Mouse (Mus musculus): ENCODE results near the gene Cdc42se2. TPM values are rescaled to one million over a fixed set of nuclear protein-coding genes. Genes with fewer than 3 reads are reported as not detected.

Cdc42se2 gene
- polyA plus RNA-seq, 1 experiment from 2014 or later: 56.3 TPM

- Histone ChIP-seq H3K27ac (ENCODE audit: low read length) (peak overlapping the region; percentile 73; the same call in 1 of the 2 replicates), H3K27me3 (replicated peaks; ENCODE audit: insufficient read depth, low read length) (no peaks in the 10 kb centered on the region), H3K9ac (replicated peaks; ENCODE audit: low read depth) (no peak overlapping the region), H3K36me3 (ENCODE audit: insufficient read depth, low read length) (no peaks in the 10 kb centered on the region), H3K4me2 (replicated peaks; ENCODE audit: low read depth, low read length) (no peak overlapping the region), H3K4me1 (ENCODE audit: insufficient read depth, low read depth, low read length) (peaks cover 13% of the 10 kb centered on the region), H3K9me3 (ENCODE audit: low read length) (no peaks in the 10 kb centered on the region), H3K4me3 (ENCODE audit: low read depth, low read length) (no peak overlapping the region)
- no peak for DNase-seq (ENCODE audit: low spot score)
- no peak for TF ChIP-seq EP300 (IDR thresholded peaks at IDR 0.05)
- TF ChIP-seq CTCF (IDR thresholded peaks at IDR 0.05): no peak
- ATAC-seq: no peak
- 54% methylated on average over 4 of the region's 4 CpGs for WGBS
These were observed 10.6 kb downstream of the Cdc42se2 start for GRCm38 (mm10) chr11:54776735-54777333.

- WGBS: 60% methylated on average over 2 of the region's 2 CpGs
- H3K36me3 ChIP-seq (ENCODE audit: insufficient read depth, low read length): no peaks in the 10 kb centered on the region
- H3K27ac ChIP-seq (ENCODE audit: low read length): peak overlapping the region; percentile 73
- H3K4me1 ChIP-seq (ENCODE audit: insufficient read depth, low read depth, low read length): peaks cover 13% of the 10 kb centered on the region
- peak overlapping the region; percentile 28; the same call in 1 of the 2 replicates for H3K4me2 ChIP-seq (replicated peaks; ENCODE audit: low read depth, low read length)
- DNase-seq (ENCODE audit: low spot score) (peak; percentile 21), ATAC-seq (no peak)
- no peak for TF ChIP-seq CTCF (IDR thresholded peaks at IDR 0.05)
- no peak for TF ChIP-seq EP300 (IDR thresholded peaks at IDR 0.05)
- no peak overlapping the region for H3K4me3 ChIP-seq (ENCODE audit: low read depth, low read length)
- no peaks in the 10 kb centered on the region for H3K9me3 ChIP-seq (ENCODE audit: low read length)
- H3K9ac ChIP-seq (replicated peaks; ENCODE audit: low read depth): no peak overlapping the region
- no peaks in the 10 kb centered on the region for H3K27me3 ChIP-seq (replicated peaks; ENCODE audit: insufficient read depth, low read length)
These were observed 11.1 kb downstream of the Cdc42se2 start for GRCm38 (mm10) chr11:54776367-54776701.

- DNase-seq (ENCODE audit: low spot score) (peak; percentile 36), ATAC-seq (no peak)
- TF ChIP-seq EP300 (IDR thresholded peaks at IDR 0.05) (no peak), CTCF (IDR thresholded peaks at IDR 0.05) (no peak)
- H3K27me3 ChIP-seq (replicated peaks; ENCODE audit: insufficient read depth, low read length): no peaks in the 10 kb centered on the region
- 44% methylated on average over 4 of the region's 4 CpGs for WGBS
- H3K27ac ChIP-seq (ENCODE audit: low read length): peak overlapping the region; percentile 73
- no peaks in the 10 kb centered on the region for H3K36me3 ChIP-seq (ENCODE audit: insufficient read depth, low read length)
- H3K4me3 ChIP-seq (ENCODE audit: low read depth, low read length): no peak overlapping the region
- no peak overlapping the region for H3K9ac ChIP-seq (replicated peaks; ENCODE audit: low read depth)
- peaks cover 13% of the 10 kb centered on the region for H3K4me1 ChIP-seq (ENCODE audit: insufficient read depth, low read depth, low read length)
- H3K9me3 ChIP-seq (ENCODE audit: low read length): no peaks in the 10 kb centered on the region
- peak overlapping the region; percentile 28; the same call in 1 of the 2 replicates for H3K4me2 ChIP-seq (replicated peaks; ENCODE audit: low read depth, low read length)
These were observed 11.7 kb downstream of the Cdc42se2 start for GRCm38 (mm10) chr11:54775628-54776366.

GRCm38 (mm10) chr11:54774282-54775078 lies 13.0 kb downstream of the Cdc42se2 start:
- Histone ChIP-seq H3K4me3 (ENCODE audit: low read depth, low read length) (no peak overlapping the region), H3K9ac (replicated peaks; ENCODE audit: low read depth) (no peak overlapping the region), H3K9me3 (ENCODE audit: low read length) (no peaks in the 10 kb centered on the region), H3K27ac (ENCODE audit: low read length) (peak overlapping the region; percentile 44), H3K4me1 (ENCODE audit: insufficient read depth, low read depth, low read length) (peaks cover 13% of the 10 kb centered on the region), H3K4me2 (replicated peaks; ENCODE audit: low read depth, low read length) (0 out of 2 replicates have a peak overlapping the region, but pooled peaks have one; percentile 3), H3K36me3 (ENCODE audit: insufficient read depth, low read length) (no peaks in the 10 kb centered on the region), H3K27me3 (replicated peaks; ENCODE audit: insufficient read depth, low read length) (no peaks in the 10 kb centered on the region)
- no peak for ATAC-seq
- 55% methylated on average over 7 of the region's 7 CpGs for WGBS
- TF ChIP-seq EP300 (IDR thresholded peaks at IDR 0.05) (no peak), CTCF (IDR thresholded peaks at IDR 0.05) (no peak)
- DNase-seq (ENCODE audit: low spot score): no peak

- no peaks in the 10 kb centered on the region for H3K9me3 ChIP-seq (ENCODE audit: low read length)
- no peak overlapping the region for H3K4me3 ChIP-seq (ENCODE audit: low read depth, low read length)
- no peaks in the 10 kb centered on the region for H3K27me3 ChIP-seq (replicated peaks; ENCODE audit: insufficient read depth, low read length)
- no peak overlapping the region for H3K9ac ChIP-seq (replicated peaks; ENCODE audit: low read depth)
- no peak overlapping the region for H3K4me2 ChIP-seq (replicated peaks; ENCODE audit: low read depth, low read length)
- TF ChIP-seq EP300 (IDR thresholded peaks at IDR 0.05) (no peak), CTCF (IDR thresholded peaks at IDR 0.05) (no peak)
- no peak for ATAC-seq
- no peak overlapping the region for H3K27ac ChIP-seq (ENCODE audit: low read length)
- no peaks in the 10 kb centered on the region for H3K36me3 ChIP-seq (ENCODE audit: insufficient read depth, low read length)
- peaks cover 19% of the 10 kb centered on the region for H3K4me1 ChIP-seq (ENCODE audit: insufficient read depth, low read depth, low read length)
- no peak for DNase-seq (ENCODE audit: low spot score)
These were observed 15.9 kb downstream of the Cdc42se2 start for GRCm38 (mm10) chr11:54771549-54771948.

- TF ChIP-seq CTCF (IDR thresholded peaks at IDR 0.05) (no peak), EP300 (IDR thresholded peaks at IDR 0.05) (no peak)
- Histone ChIP-seq H3K27me3 (replicated peaks; ENCODE audit: insufficient read depth, low read length) (no peaks in the 10 kb centered on the region), H3K4me1 (ENCODE audit: insufficient read depth, low read depth, low read length) (peaks cover 9% of the 10 kb centered on the region), H3K9me3 (ENCODE audit: low read length) (no peaks in the 10 kb centered on the region), H3K9ac (replicated peaks; ENCODE audit: low read depth) (no peak overlapping the region), H3K4me3 (ENCODE audit: low read depth, low read length) (no peak overlapping the region), H3K4me2 (replicated peaks; ENCODE audit: low read depth, low read length) (no peak overlapping the region), H3K27ac (ENCODE audit: low read length) (no peak overlapping the region), H3K36me3 (ENCODE audit: insufficient read depth, low read length) (no peaks in the 10 kb centered on the region)
- WGBS: 88% methylated on average over 5 of the region's 5 CpGs
- ATAC-seq: no peak
- DNase-seq (ENCODE audit: low spot score): no peak
These were observed 17.6 kb downstream of the Cdc42se2 start for GRCm38 (mm10) chr11:54769843-54770242.
